Mouse (Mus musculus) bone marrow, adult 2 months (tissue): ENCODE measurements around the gene Acaca. TPM values are rescaled to one million over a fixed set of nuclear protein-coding genes. Genes with fewer than 3 reads are reported as not detected.

ENCODE experiments used
- H3K27ac ChIP-seq: fragments of 200-500 bp; 2 replicates; pipeline ENCODE4 v1.5.1; 2012; ENCODE audit warnings: low read depth, mild to moderate bottlenecking, control low read depth, inconsistent platforms, low read length; ENCODE audit not compliant: control insufficient read depth, poor library complexity, insufficient read depth
- H3K4me1 ChIP-seq: fragments of 200-500 bp; 2 replicates; pipeline ENCODE4 v1.6.1; 2011; ENCODE audit warnings: low read length; ENCODE audit not compliant: control insufficient read depth, insufficient read depth
- H3K4me3 ChIP-seq: fragments of 200-500 bp; replicated peaks from 2 replicates; pipeline ENCODE3; 2011; ENCODE audit warnings: mild to moderate bottlenecking, low read depth, low read length, control low read depth; ENCODE audit not compliant: control insufficient read depth
- CTCF ChIP-seq: fragments of 200-500 bp; IDR thresholded peaks from 2 replicates; pipeline ENCODE4 v1.5.1; 2011; ENCODE audit warnings: low read length, control low read depth; ENCODE audit not compliant: control insufficient read depth, insufficient read depth
- POLR2A ChIP-seq: fragments of 200-500 bp; IDR thresholded peaks from 2 replicates; pipeline ENCODE4 v1.6.1; 2011; ENCODE audit warnings: low read depth, mild to moderate bottlenecking, control low read depth, low read length, borderline replicate concordance; ENCODE audit not compliant: control insufficient read depth
- WGBS: fragments of 180-500 bp; shearing (Covaris S2); methylation state at CpG from one replicate; pipeline ENCODE4 v1.1.7; 2018; 5-methylcytosine and 5-hydroxymethylcytosine counted together
- polyA plus RNA-seq: library from polyadenylated mRNA; stranded (reverse); fragments of >200 nt; gene quantifications from 2 replicates; pipeline ENCODE4 v1.2.4, GENCODE M21; 2011; ENCODE audit warnings: low replicate concordance; ENCODE audit not compliant: missing spikeins, insufficient read depth, insufficient read length

Gene Acaca
- polyA plus RNA-seq, 1 experiment: 5.5 TPM

DNA sequence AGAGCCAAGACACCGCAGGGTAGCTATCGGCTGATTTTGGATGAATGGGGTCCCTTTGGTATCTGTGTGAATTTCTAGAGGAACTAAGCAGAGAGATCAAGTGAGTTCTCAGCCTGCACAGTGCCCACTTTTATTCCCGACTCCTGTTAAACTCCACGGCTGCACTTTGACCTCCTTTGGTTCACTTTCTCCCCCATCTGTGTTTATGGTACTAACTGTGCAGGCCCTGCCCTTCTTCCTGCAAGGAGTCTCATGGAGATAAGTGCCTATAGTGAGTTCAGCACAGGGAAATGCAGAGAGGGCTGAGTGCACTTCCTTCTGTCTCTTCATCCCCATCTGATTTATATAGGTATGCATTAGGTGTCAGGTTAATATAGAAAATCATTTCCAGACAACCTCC lies 35.1 kb downstream of the Acaca start:
- TF ChIP-seq POLR2A (no peak), CTCF (no peak)
- Histone ChIP-seq H3K27ac (no peak overlapping the region), H3K4me3 (no peak overlapping the region), H3K4me1 (no peaks in the 10 kb centered on the region)
- 85% methylated on average over 4 of the region's 4 CpGs for WGBS

DNA sequence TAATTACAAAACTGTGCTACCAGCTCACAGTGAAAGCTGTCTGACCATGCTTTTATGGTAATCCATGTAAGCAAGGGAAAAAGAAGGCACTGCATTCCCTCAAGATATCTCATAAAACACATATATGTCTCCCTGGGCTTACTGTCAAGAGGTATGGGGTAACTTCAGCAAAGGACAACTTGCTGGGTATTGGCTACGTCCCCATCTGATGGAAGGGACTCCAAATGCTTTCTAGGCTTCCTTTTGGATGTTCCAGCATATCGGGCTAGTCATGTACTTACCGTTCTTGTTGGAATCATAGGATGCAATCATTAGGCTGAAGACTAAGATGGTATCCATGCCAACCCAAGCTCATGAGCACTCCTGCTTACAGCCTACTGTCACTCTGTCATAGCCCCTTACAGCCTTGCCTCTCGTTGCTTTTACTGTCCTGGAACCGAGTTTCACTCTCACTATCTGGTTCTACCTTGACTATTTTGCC lies 37.6 kb downstream of the Acaca start, which contains the start of gene Gm11437:
Gm11437 (minus strand) TSS at position 431 of the 481 bp plus-strand sequence.
- Histone ChIP-seq H3K27ac (no peak within 1 kb of the TSS), H3K4me1 (no peaks in the 10 kb centered on the region), H3K4me3 (no peak within 1 kb of the TSS)
- 78% methylated on average over 5 of the region's 5 CpGs for WGBS
- TF ChIP-seq POLR2A: no peak
- TF ChIP-seq CTCF: no peak

DNA sequence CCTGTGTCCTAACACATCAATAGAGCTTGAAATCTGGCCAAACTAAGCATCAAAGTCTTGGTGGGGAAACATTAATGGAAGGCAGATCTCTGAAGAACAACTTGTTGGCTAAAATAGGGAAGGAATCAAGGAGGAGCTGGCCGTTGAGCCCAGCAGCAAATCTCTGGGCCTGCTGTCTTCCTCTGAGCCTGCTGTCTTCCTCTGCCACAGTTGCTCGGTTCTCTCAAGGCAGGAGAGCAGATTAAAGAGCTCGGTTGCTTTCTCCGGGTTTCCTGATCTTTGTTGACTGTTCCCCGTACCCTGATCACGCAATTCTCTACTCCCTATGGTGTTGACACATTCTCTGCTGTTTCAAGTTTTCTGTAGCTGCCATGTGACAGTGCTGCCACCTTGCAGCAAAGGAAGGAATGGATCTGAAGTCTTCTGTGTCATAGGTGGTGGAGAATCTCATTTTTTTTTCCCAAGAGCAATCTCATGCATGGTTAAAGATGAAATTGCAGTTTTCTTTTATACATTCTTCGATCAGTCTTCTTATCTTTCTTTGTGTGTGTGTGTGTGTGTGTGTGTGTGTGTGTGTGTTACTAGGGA lies 39.3 kb downstream of the Acaca start:
- 10% methylated on average over 7 of the region's 7 CpGs for whole genome bisulfite sequencing
- no peaks in the 10 kb centered on the region for H3K4me1 ChIP-seq
- H3K4me3 ChIP-seq: no peak overlapping the region
- H3K27ac ChIP-seq: no peak overlapping the region
- TF ChIP-seq POLR2A (no peak), CTCF (no peak)

DNA sequence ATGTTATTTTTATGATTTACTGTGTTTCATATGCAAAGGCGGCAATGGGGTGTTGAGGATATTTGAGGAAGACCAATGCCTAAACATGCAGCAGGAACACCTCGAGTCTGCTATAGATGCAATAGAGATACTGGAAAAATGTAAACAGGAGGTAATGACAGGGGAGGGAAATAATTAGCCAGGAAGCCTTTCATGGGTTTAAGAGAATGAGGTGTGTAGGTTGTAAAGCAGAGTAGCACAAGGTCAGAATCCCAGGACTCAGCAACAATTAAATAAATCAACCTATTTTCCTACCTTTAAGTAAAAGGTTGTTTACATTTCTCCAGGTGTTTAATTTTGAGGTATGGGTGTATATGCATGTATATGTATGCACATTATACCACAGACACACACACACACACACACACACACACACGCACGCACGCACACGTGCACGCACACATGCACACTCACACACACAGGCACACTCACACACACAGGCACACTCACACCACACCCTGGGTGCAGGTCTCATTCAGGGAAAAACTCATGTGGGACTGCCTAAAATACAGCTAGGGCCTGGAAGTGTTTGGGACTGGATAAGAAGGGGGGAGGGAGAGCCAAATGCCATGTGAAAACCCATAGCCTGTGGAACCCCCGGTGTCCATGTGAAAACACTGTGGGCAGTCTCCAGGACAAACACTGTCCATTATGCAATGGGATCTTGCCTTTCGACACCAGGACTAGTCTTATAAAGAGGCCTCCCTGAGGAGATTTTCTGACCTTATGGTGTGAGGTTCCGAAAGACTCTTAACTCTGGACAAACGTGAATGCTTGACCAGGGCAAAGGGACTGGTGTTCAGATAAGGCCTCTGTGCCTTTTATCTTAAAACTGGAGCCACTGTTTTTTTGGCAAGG lies 43.3 kb downstream of the Acaca start:
- Histone ChIP-seq H3K4me3 (no peak overlapping the region), H3K4me1 (no peaks in the 10 kb centered on the region), H3K27ac (no peak overlapping the region)
- TF ChIP-seq POLR2A: no peak
- TF ChIP-seq CTCF: no peak
- WGBS: 78% methylated on average over 11 of the region's 11 CpGs

DNA sequence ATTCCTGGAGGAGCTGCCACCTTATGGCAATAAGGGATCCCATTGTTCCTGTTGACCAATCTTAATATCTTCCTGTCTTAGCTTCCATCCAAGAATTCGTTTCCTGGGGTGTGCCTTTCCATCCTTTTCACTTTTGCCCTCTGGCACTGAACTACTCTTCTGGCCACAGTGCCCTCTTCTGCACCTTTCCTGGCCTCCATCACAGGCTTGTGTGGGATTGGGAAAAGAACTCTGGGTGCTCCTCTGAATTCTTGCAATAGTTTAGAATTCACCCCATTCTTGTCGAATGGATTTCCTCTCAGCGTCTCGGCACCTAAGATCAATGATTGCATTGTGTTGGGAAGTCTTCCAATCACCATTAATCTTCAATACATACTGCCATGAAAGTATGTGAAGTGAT lies 49.1 kb downstream of the Acaca start:
- no peak overlapping the region for H3K4me3 ChIP-seq
- H3K4me1 ChIP-seq: peaks cover 1% of the 10 kb centered on the region
- TF ChIP-seq CTCF: no peak
- TF ChIP-seq POLR2A: no peak
- H3K27ac ChIP-seq: no peak overlapping the region
- WGBS: 38% methylated on average over 4 of the region's 4 CpGs

DNA sequence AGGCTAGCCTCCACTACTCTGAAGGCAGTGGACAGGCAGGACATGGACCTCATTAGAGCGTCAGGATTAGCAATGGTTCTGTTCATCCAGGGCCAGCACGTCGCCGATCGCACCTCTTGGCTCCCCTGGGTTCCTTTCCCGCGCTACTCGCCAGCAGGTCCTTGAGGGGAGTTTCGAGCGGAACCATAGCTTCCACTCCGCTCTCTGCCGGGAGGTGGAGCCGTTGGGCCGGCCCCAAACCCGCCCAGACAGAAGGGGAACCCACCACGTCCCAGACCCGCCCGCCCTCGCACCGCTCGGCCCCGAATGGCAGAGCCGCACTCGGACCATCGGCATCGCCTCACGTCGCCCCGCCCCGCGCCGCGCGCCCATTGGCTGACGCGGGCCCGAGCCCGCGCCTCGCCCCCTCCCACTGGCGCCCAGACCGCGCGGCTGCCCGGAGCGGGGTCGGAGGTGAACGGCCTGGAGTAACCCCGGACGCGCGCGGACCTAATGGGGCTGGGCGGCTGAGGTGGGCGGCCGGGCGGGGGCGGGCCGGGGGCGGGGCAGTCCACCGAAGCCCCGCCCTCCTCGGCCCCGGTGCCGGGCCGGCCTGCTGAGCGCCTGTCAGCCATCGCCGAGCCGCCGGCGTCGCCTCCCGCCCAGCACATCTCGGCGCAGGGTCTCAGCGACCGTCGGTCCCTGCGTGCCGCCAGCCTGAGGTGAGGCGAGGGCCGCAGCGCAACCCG lies 49.9 kb downstream of the Acaca start:
- Histone ChIP-seq H3K4me1 (peaks cover 1% of the 10 kb centered on the region), H3K27ac (peak overlapping the region; percentile 78), H3K4me3 (peak overlapping the region; percentile 92)
- under 1% methylated on average over 82 of the region's 85 CpGs for WGBS
- TF ChIP-seq POLR2A (peak; percentile 59; the same call in 1 of the 2 replicates), CTCF (peak; percentile 62)

DNA sequence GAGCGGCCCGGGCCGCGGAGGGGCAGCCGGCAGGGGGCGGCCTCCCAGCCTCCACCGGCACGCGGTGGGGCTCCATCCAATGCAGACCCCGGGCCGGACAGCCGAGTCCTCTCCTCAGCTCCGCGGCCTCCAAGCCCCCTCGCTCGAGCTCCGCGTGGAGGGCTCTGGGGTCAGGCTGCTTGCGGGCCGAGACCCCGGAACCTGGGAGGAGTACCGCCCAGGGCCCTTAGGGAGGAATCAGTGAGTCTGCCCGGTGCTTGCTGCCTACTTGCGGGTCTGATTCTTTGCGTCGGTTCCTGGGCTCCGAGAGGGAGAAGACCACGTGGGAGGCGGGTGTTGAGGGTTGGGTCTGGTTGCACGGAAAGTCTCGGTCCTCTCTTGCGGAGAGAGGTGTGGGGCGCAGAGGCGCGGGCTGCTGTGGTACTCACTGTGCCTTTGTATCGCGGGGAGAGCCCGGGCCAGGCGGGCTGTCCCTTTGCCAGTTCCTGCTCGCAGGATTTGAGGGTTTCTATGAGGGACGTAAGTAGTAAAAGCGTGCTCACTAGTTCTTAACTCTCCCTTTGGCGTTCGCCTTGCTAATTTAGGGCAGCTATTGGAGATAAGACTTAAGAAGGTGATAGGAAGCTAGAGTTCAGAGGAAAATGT lies 50.6 kb downstream of the Acaca start:
- peaks cover 1% of the 10 kb centered on the region for H3K4me1 ChIP-seq
- WGBS: under 1% methylated on average over 44 of the region's 44 CpGs
- H3K27ac ChIP-seq: peak overlapping the region; percentile 78
- peak overlapping the region; percentile 92 for H3K4me3 ChIP-seq
- TF ChIP-seq POLR2A (no peak), CTCF (no peak)

DNA sequence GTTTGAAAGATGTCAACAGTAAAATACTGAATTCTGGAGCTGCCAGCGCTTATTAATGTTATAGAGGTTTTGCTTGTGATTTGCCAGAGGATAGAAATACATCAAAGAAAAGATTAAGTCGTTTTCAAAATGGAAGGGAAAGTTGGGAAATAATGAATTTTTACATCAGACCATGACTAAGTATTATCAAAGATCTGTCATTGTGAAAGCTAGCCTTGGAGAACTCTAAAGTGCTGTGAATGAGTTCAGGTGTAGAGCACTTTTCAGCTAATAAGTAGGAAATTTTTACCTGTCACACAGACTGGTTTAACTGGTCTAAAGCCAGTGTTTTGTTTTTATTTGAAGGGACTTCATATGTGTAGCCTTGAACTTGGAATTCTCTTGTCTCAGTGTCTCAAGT lies 51.8 kb downstream of the Acaca start:
- Histone ChIP-seq H3K27ac (no peak overlapping the region), H3K4me1 (peaks cover 1% of the 10 kb centered on the region), H3K4me3 (no peak overlapping the region)
- TF ChIP-seq POLR2A (no peak), CTCF (no peak)
- 61% methylated on average over 2 of the region's 2 CpGs for WGBS
